Mouse (Mus musculus): ENCODE measurements around the gene Rara. TPM values are rescaled to one million over a fixed set of nuclear protein-coding genes. Genes with fewer than 3 reads are reported as not detected.
A peak's percentile ranks its signal among the peaks of the same experiment; 100 is the strongest.

The Rara gene
- polyA plus RNA-seq, 1 experiment from 2014 or later: 49.8 TPM

- Histone ChIP-seq H3K4me3 (no peak overlapping the region), H3K9ac (peak overlapping the region; percentile 35; the same call in 1 of the 2 replicates), H3K4me2 (replicated peaks) (no peak overlapping the region), H3K9me3 (no peaks in the 10 kb centered on the region), H3K27ac (no peak overlapping the region; the same call in 1 of the 2 replicates), H3K36me3 (peaks cover 55% of the 10 kb centered on the region), H3K4me1 (peaks cover 87% of the 10 kb centered on the region), H3K27me3 (no peaks in the 10 kb centered on the region)
- 76% methylated on average over 12 of the region's 12 CpGs for WGBS
- no peak for ATAC-seq (ENCODE audit: low FRiP score, low read depth)
Measured at GRCm38 (mm10) chr11:98949242-98949957, 21.8 kb downstream of the Rara start.

GRCm38 (mm10) chr11:98949958-98950460 is 22.4 kb downstream of the Rara start:
- no peak overlapping the region for H3K4me2 ChIP-seq (replicated peaks)
- peaks cover 87% of the 10 kb centered on the region for H3K4me1 ChIP-seq
- H3K27ac ChIP-seq: peak overlapping the region; percentile 10; the same call in 1 of the 2 replicates
- H3K27me3 ChIP-seq: no peaks in the 10 kb centered on the region
- H3K9ac ChIP-seq: peak overlapping the region; percentile 35; the same call in 1 of the 2 replicates
- H3K4me3 ChIP-seq: no peak overlapping the region
- WGBS: 86% methylated on average over 7 of the region's 7 CpGs
- H3K9me3 ChIP-seq: no peaks in the 10 kb centered on the region
- no peak for ATAC-seq (ENCODE audit: low FRiP score, low read depth)
- peaks cover 55% of the 10 kb centered on the region for H3K36me3 ChIP-seq

- no peak overlapping the region for H3K9ac ChIP-seq
- H3K4me2 ChIP-seq (replicated peaks): no peak overlapping the region
- WGBS: 79% methylated on average over 9 of the region's 9 CpGs
- peaks cover 87% of the 10 kb centered on the region for H3K4me1 ChIP-seq
- peak overlapping the region; percentile 10; the same call in 1 of the 2 replicates for H3K27ac ChIP-seq
- no peak overlapping the region for H3K4me3 ChIP-seq
- H3K36me3 ChIP-seq: peaks cover 55% of the 10 kb centered on the region
- H3K27me3 ChIP-seq: no peaks in the 10 kb centered on the region
- no peaks in the 10 kb centered on the region for H3K9me3 ChIP-seq
- no peak for ATAC-seq (ENCODE audit: low FRiP score, low read depth)
Measured at GRCm38 (mm10) chr11:98950484-98950883, 22.9 kb downstream of the Rara start.

- H3K4me3 ChIP-seq: no peak overlapping the region
- no peaks in the 10 kb centered on the region for H3K9me3 ChIP-seq
- H3K9ac ChIP-seq: peak overlapping the region; percentile 10
- WGBS: 68% methylated on average over 16 of the region's 16 CpGs
- peaks cover 59% of the 10 kb centered on the region for H3K36me3 ChIP-seq
- H3K27ac ChIP-seq: peak overlapping the region; percentile 63
- no peak overlapping the region for H3K4me2 ChIP-seq (replicated peaks)
- no peaks in the 10 kb centered on the region for H3K27me3 ChIP-seq
- ATAC-seq (ENCODE audit: low FRiP score, low read depth): peak; percentile 20; the same call in 1 of the 2 replicates
- peaks cover 84% of the 10 kb centered on the region for H3K4me1 ChIP-seq
Measured at GRCm38 (mm10) chr11:98951026-98951906, 23.6 kb downstream of the Rara start.

GRCm38 (mm10) chr11:98952111-98952510 is 24.5 kb downstream of the Rara start:
- Histone ChIP-seq H3K4me2 (replicated peaks) (no peak overlapping the region), H3K4me1 (peaks cover 79% of the 10 kb centered on the region), H3K36me3 (peaks cover 63% of the 10 kb centered on the region), H3K27ac (no peak overlapping the region), H3K27me3 (no peaks in the 10 kb centered on the region), H3K9ac (no peak overlapping the region), H3K4me3 (no peak overlapping the region), H3K9me3 (no peaks in the 10 kb centered on the region)
- no peak for ATAC-seq (ENCODE audit: low FRiP score, low read depth)
- WGBS: 85% methylated on average over 1 of the region's 1 CpGs

DNA sequence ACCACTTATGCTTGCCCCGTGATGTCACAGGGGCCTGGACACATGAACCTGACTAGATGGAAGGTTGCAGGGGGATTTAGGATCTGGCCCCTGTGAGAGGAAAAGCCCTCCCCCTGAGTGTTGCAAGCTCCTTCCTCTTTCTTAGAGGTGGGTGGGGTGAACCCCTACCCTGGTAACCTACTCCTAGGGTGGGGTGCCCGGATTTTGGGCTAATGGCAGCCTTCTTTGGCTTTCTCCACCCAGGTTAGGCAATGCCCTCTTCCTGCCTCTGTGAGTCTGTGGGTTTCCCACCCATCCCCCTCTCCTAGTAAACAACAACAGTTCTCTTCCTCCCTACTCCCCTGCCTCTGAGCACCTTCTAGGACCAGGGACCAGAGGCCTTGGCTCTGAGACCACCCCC is 25.1 kb downstream of the Rara start:
- Histone ChIP-seq H3K27me3 (no peaks in the 10 kb centered on the region), H3K36me3 (peaks cover 63% of the 10 kb centered on the region), H3K9ac (no peak overlapping the region), H3K4me1 (peaks cover 73% of the 10 kb centered on the region), H3K9me3 (no peaks in the 10 kb centered on the region), H3K4me3 (no peak overlapping the region), H3K4me2 (replicated peaks) (no peak overlapping the region), H3K27ac (no peak overlapping the region)
- no peak for ATAC-seq (ENCODE audit: low FRiP score, low read depth)
- WGBS: 60% methylated on average over 2 of the region's 2 CpGs

- H3K4me2 ChIP-seq (replicated peaks): no peak overlapping the region
- WGBS: 6% methylated on average over 1 of the region's 2 CpGs
- no peak overlapping the region for H3K4me3 ChIP-seq
- no peak for ATAC-seq (ENCODE audit: low FRiP score, low read depth)
- no peaks in the 10 kb centered on the region for H3K27me3 ChIP-seq
- no peaks in the 10 kb centered on the region for H3K9me3 ChIP-seq
- H3K36me3 ChIP-seq: peaks cover 63% of the 10 kb centered on the region
- H3K9ac ChIP-seq: no peak overlapping the region
- no peak overlapping the region for H3K27ac ChIP-seq
- peaks cover 67% of the 10 kb centered on the region for H3K4me1 ChIP-seq
Measured at GRCm38 (mm10) chr11:98953361-98953760, 25.7 kb downstream of the Rara start.

DNA sequence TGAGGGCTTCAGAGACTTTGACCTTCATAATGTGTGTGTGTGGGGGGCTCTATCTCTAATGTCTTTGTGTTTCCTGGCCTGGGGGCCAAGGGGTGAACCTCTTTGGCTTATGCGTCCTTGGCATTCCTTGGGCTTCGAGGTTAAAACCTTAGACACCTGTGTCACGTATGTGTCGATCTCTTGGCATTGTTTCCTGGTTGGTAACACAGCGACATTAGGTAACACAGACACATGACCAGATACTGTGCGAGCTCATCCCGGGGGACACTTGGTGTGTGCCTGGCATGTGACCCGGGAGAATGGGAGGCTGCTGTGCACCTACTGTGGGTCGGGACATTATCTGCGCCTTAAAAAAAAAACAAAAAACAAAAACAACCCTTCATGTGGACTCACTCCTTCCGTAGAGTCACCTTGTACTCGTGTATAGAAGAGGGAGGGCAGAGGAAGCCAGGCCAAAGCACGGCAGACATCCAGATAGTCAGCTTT is 26.3 kb downstream of the Rara start:
- peaks cover 61% of the 10 kb centered on the region for H3K36me3 ChIP-seq
- WGBS: 38% methylated on average over 13 of the region's 13 CpGs
- no peak for ATAC-seq (ENCODE audit: low FRiP score, low read depth)
- H3K4me1 ChIP-seq: peaks cover 69% of the 10 kb centered on the region
- peak overlapping the region; percentile 43 for H3K4me2 ChIP-seq (replicated peaks)
- no peaks in the 10 kb centered on the region for H3K27me3 ChIP-seq
- no peak overlapping the region for H3K4me3 ChIP-seq
- H3K9ac ChIP-seq: no peak overlapping the region
- H3K9me3 ChIP-seq: no peaks in the 10 kb centered on the region
- H3K27ac ChIP-seq: peak overlapping the region; percentile 52; the same call in 1 of the 2 replicates

- WGBS: 10% methylated on average over 10 of the region's 10 CpGs
- Histone ChIP-seq H3K9ac (no peak overlapping the region), H3K27me3 (no peaks in the 10 kb centered on the region), H3K27ac (peak overlapping the region; percentile 52; the same call in 1 of the 2 replicates), H3K4me2 (replicated peaks) (peak overlapping the region; percentile 43), H3K4me3 (0 out of 2 replicates have a peak overlapping the region, but pooled peaks have one; percentile 5), H3K4me1 (peaks cover 69% of the 10 kb centered on the region), H3K36me3 (peaks cover 56% of the 10 kb centered on the region), H3K9me3 (no peaks in the 10 kb centered on the region)
- ATAC-seq (ENCODE audit: low FRiP score, low read depth): peak; percentile 55; the same call in 1 of the 2 replicates
Measured at GRCm38 (mm10) chr11:98954373-98954772, 26.8 kb downstream of the Rara start.

GRCm38 (mm10) chr11:98954801-98955706 is 27.4 kb downstream of the Rara start:
- peaks cover 70% of the 10 kb centered on the region for H3K4me1 ChIP-seq
- 26% methylated on average over 17 of the region's 17 CpGs for WGBS
- no peaks in the 10 kb centered on the region for H3K9me3 ChIP-seq
- ATAC-seq (ENCODE audit: low FRiP score, low read depth): peak; percentile 3; the same call in 1 of the 2 replicates
- H3K27me3 ChIP-seq: no peaks in the 10 kb centered on the region
- H3K36me3 ChIP-seq: peaks cover 52% of the 10 kb centered on the region
- H3K9ac ChIP-seq: no peak overlapping the region
- no peak overlapping the region for H3K4me3 ChIP-seq
- peak overlapping the region; percentile 43 for H3K4me2 ChIP-seq (replicated peaks)
- peak overlapping the region; percentile 52; the same call in 1 of the 2 replicates for H3K27ac ChIP-seq

DNA sequence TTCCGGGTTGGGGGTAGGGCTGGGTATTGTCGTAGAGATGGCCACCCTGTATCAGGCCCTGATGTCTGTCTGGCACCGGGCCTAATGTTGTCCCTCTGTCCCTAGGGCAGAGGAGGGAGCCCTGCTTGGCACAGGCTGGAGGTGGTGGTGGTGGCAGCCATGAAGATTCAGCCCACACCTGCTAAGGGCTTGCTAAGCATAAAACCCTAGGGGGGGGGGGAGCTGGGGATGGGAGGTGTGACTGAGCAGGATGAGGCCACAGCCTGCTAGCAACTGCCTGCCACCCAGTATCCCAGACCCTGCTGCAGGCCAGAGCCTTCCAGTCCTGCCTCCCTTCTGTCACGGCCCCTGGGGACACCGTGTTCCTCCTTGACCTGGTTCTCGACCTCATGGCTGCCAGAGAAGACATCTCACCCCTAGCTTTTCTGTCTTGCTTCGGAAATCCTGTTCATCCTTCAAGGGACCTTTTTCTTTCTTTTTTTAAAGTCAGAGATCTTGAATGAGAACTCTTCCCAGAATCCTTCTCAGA is 28.2 kb downstream of the Rara start:
- Histone ChIP-seq H3K9me3 (no peaks in the 10 kb centered on the region), H3K36me3 (peaks cover 45% of the 10 kb centered on the region), H3K27me3 (no peaks in the 10 kb centered on the region), H3K4me3 (no peak overlapping the region), H3K27ac (peak overlapping the region; percentile 8; the same call in 1 of the 2 replicates), H3K4me1 (peaks cover 68% of the 10 kb centered on the region), H3K4me2 (replicated peaks) (no peak overlapping the region), H3K9ac (no peak overlapping the region)
- no peak for ATAC-seq (ENCODE audit: low FRiP score, low read depth)
- WGBS: 38% methylated on average over 7 of the region's 7 CpGs
